Mouse (Mus musculus) monocyte, adult 2 months (primary cell): ENCODE results near the gene Mrpl54.

Experiments used
- DNase-seq, 2 experiments: peaks; one replicate each; pipeline ENCODE4 v3.0.0; 2022; ENCODE audit warnings: low spot score in 2 of 2, low read depth in 1 of 2

Gene Mrpl54

GRCm38 (mm10) chr10:81266211-81267105 lies at the start of gene Mrpl54, which contains the start of gene Apba3:
Gene Mrpl54, minus strand, starts transcription at chr10:81266934.
Gene Apba3, plus strand, starts transcription at chr10:81266960.
- DNase-seq, result peak; percentile 93 to 95

GRCm38 (mm10) chr10:81315587-81315986 lies 48.9 kb upstream of the Mrpl54 start:
- DNase-seq, result no peak

GRCm38 (mm10) chr10:81314201-81314600 lies 47.5 kb upstream of the Mrpl54 start:
- DNase-seq, result no peak

GRCm38 (mm10) chr10:81313581-81313980 lies 46.8 kb upstream of the Mrpl54 start:
- DNase-seq, result no peak

- DNase-seq, result no peak
Observed at GRCm38 (mm10) chr10:81309571-81309970, 42.8 kb upstream of the Mrpl54 start.

GRCm38 (mm10) chr10:81306837-81307682 lies 40.3 kb upstream of the Mrpl54 start:
- DNase-seq, result no peak

- no peak for DNase-seq
Observed at GRCm38 (mm10) chr10:81306173-81306668, 39.5 kb upstream of the Mrpl54 start.

- no peak for DNase-seq
Observed at GRCm38 (mm10) chr10:81305663-81306062, 38.9 kb upstream of the Mrpl54 start.

GRCm38 (mm10) chr10:81304597-81305238 lies 38.0 kb upstream of the Mrpl54 start:
- peak in 1 of 2 experiments; percentile 60 for DNase-seq

GRCm38 (mm10) chr10:81303761-81304160 lies 37.0 kb upstream of the Mrpl54 start:
- DNase-seq, result no peak

GRCm38 (mm10) chr10:81303258-81303657 lies 36.5 kb upstream of the Mrpl54 start:
- DNase-seq, result peak in 1 of 2 experiments; percentile 47

- no peak for DNase-seq
Observed at GRCm38 (mm10) chr10:81302781-81303218, 36.1 kb upstream of the Mrpl54 start.

- no peak for DNase-seq
Observed at GRCm38 (mm10) chr10:81302288-81302687, 35.6 kb upstream of the Mrpl54 start.

GRCm38 (mm10) chr10:81301321-81301720 lies 34.6 kb upstream of the Mrpl54 start:
- no peak for DNase-seq

- DNase-seq, result no peak
Observed at GRCm38 (mm10) chr10:81300352-81300907, 33.7 kb upstream of the Mrpl54 start.

- DNase-seq, result no peak
Observed at GRCm38 (mm10) chr10:81299585-81300351, 33.0 kb upstream of the Mrpl54 start.

- peak; percentile 71 to 81 for DNase-seq
Observed at GRCm38 (mm10) chr10:81298369-81299100, 31.8 kb upstream of the Mrpl54 start.

GRCm38 (mm10) chr10:81297845-81298244 lies 31.1 kb upstream of the Mrpl54 start:
- DNase-seq, result peak; percentile 83 to 86

GRCm38 (mm10) chr10:81297246-81297645 lies 30.5 kb upstream of the Mrpl54 start:
- DNase-seq, result peak in 1 of 2 experiments; percentile 50
